Mouse (Mus musculus): ENCODE measurements at regions not wholly inside any gene's neighbourhood (a gene's known extent, or its start where the extent isn't known, plus 50 kb on each side); places are given as distances from the start of the nearest gene placed in this dataset.

DNA sequence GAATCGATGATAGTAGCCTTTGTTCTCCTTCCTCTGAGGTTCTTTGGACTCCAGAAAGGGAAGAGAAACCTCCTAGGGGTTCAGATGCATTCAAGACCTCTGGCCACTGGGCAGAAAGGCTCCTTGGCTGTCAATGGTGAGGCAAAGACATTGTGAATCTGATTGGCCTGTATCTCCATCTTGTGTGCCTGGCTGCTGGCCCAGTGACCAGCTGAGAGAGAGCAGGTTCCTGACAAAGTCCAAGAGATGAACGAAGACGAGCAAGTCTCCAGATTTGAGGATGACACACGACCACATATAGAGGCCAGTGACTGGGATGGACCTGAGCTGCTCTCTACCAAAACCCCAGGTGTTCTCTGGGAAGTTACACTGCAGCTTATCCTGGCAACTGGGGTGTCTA is 305.4 kb upstream of the Zmiz1 start:
- TF ChIP-seq POLR2A (IDR thresholded peaks at IDR 0.05; ENCODE audit: borderline replicate concordance, insufficient read depth, low read length) (no peak), CTCF (IDR thresholded peaks at IDR 0.05; ENCODE audit: borderline replicate concordance, insufficient read depth, low read depth, low read length) (no peak)

All from cerebellum, adult 2 months (tissue).